Mouse (Mus musculus) heart, embryonic 12.5 days (tissue): ENCODE results near the gene Ubr4. TPM values are rescaled to one million over a fixed set of nuclear protein-coding genes. Genes with fewer than 3 reads are reported as not detected.

Source experiments
- ATAC-seq: fragments of 200-750 bp; cut with Nextera tagmentation; 2 replicates; pipeline ENCODE4 v1.8.0; 2017; ENCODE audit warnings: moderate TSS enrichment, moderate library complexity; ENCODE audit not compliant: insufficient number of reproducible peaks, low FRiP score
- H3K27ac ChIP-seq: fragments of 300-500 bp; sonication (generic); 2 replicates; pipeline ENCODE4 v1.5.1; 2016; ENCODE audit warnings: mild to moderate bottlenecking, moderate library complexity; ENCODE audit not compliant: poor library complexity, severe bottlenecking
- H3K27me3 ChIP-seq: fragments of 300-500 bp; sonication (generic); replicated peaks from 2 replicates; pipeline ENCODE4 v1.6.1; 2016; ENCODE audit warnings: mild to moderate bottlenecking, moderate library complexity
- H3K36me3 ChIP-seq: fragments of 300-500 bp; sonication (generic); 2 replicates; pipeline ENCODE4 v1.6.1; 2016; ENCODE audit warnings: mild to moderate bottlenecking, moderate library complexity
- H3K4me1 ChIP-seq: fragments of 300-500 bp; sonication (generic); replicated peaks from 2 replicates; pipeline ENCODE4 v1.6.1; 2016; ENCODE audit warnings: mild to moderate bottlenecking
- H3K4me2 ChIP-seq: fragments of 300-500 bp; sonication (generic); 2 replicates; pipeline ENCODE4 v1.6.1; 2016; ENCODE audit warnings: mild to moderate bottlenecking, moderate library complexity
- H3K4me3 ChIP-seq: fragments of 300-500 bp; sonication (generic); 2 replicates; pipeline ENCODE4 v1.5.1; 2016; ENCODE audit warnings: mild to moderate bottlenecking
- H3K9ac ChIP-seq: fragments of 300-500 bp; sonication (generic); 2 replicates; pipeline ENCODE4 v1.6.1; 2016; ENCODE audit warnings: mild to moderate bottlenecking, moderate library complexity
- H3K9me3 ChIP-seq: fragments of 300-500 bp; sonication (generic); replicated peaks from 2 replicates; pipeline ENCODE4 v1.6.1; 2016; ENCODE audit warnings: mild to moderate bottlenecking, moderate library complexity
- WGBS: fragments of 180-500 bp; shearing (Covaris S2); methylation state at CpG from one replicate; pipeline ENCODE4 v1.1.7; 2016; 5-methylcytosine and 5-hydroxymethylcytosine counted together
- polyA plus RNA-seq: library from polyadenylated mRNA; unstranded; fragments of >200 nt; fragmentation: Nextera tagmentation; extraction: Ambion mirVana; gene quantifications from 2 replicates; pipeline ENCODE4 v1.2.1, GENCODE M21; 2016

Gene Ubr4
- polyA plus RNA-seq, 1 experiment from 2014 or later: 64.9 TPM

- no peak overlapping the region for H3K4me3 ChIP-seq
- H3K4me1 ChIP-seq: peaks cover 22% of the 10 kb centered on the region
- no peaks in the 10 kb centered on the region for H3K27me3 ChIP-seq
- H3K9ac ChIP-seq: no peak overlapping the region
- no peak overlapping the region for H3K4me2 ChIP-seq
- ATAC-seq: no peak
- peaks cover 99% of the 10 kb centered on the region for H3K36me3 ChIP-seq
- no peak overlapping the region for H3K27ac ChIP-seq
- WGBS: 88% methylated on average over 15 of the region's 15 CpGs
- no peaks in the 10 kb centered on the region for H3K9me3 ChIP-seq
These were observed 107.6 kb downstream of the Ubr4 start for GRCm38 (mm10) chr4:139459970-139460369.

GRCm38 (mm10) chr4:139464163-139464562 is 111.8 kb downstream of the Ubr4 start:
- H3K9ac ChIP-seq: no peak overlapping the region

GRCm38 (mm10) chr4:139466541-139466940 is 114.1 kb downstream of the Ubr4 start:
- H3K9ac ChIP-seq: no peak overlapping the region
- no peaks in the 10 kb centered on the region for H3K9me3 ChIP-seq
- H3K4me2 ChIP-seq: no peak overlapping the region
- WGBS: 89% methylated on average over 6 of the region's 6 CpGs
- H3K36me3 ChIP-seq: peaks cover 99% of the 10 kb centered on the region
- H3K4me1 ChIP-seq: no peaks in the 10 kb centered on the region
- ATAC-seq: no peak
- no peak overlapping the region for H3K27ac ChIP-seq
- no peaks in the 10 kb centered on the region for H3K27me3 ChIP-seq
- H3K4me3 ChIP-seq: no peak overlapping the region

More at GRCm38 (mm10) chr4:139464163-139464562, 111.8 kb downstream of the Ubr4 start:
- H3K4me2 ChIP-seq: no peak overlapping the region
- H3K4me1 ChIP-seq: no peaks in the 10 kb centered on the region
- no peaks in the 10 kb centered on the region for H3K9me3 ChIP-seq
- H3K27ac ChIP-seq: no peak overlapping the region
- no peak for ATAC-seq
- WGBS: 94% methylated on average over 12 of the region's 12 CpGs
- peaks cover 99% of the 10 kb centered on the region for H3K36me3 ChIP-seq
- H3K4me3 ChIP-seq: no peak overlapping the region
- H3K27me3 ChIP-seq: no peaks in the 10 kb centered on the region

- H3K36me3 ChIP-seq: peaks cover 99% of the 10 kb centered on the region
- H3K27me3 ChIP-seq: no peaks in the 10 kb centered on the region
- WGBS: 42% methylated on average over 7 of the region's 7 CpGs
- ATAC-seq: peak; percentile 71
- no peaks in the 10 kb centered on the region for H3K9me3 ChIP-seq
- no peak overlapping the region for H3K27ac ChIP-seq
- H3K9ac ChIP-seq: no peak overlapping the region
- no peak overlapping the region for H3K4me3 ChIP-seq
- no peak overlapping the region for H3K4me2 ChIP-seq
- H3K4me1 ChIP-seq: no peaks in the 10 kb centered on the region
These were observed 117.8 kb downstream of the Ubr4 start for GRCm38 (mm10) chr4:139470198-139470597.

- no peak overlapping the region for H3K27ac ChIP-seq
- H3K9me3 ChIP-seq: no peaks in the 10 kb centered on the region
- no peaks in the 10 kb centered on the region for H3K27me3 ChIP-seq
- H3K4me3 ChIP-seq: no peak overlapping the region
- no peak for ATAC-seq
- peaks cover 17% of the 10 kb centered on the region for H3K4me1 ChIP-seq
- WGBS: 90% methylated on average over 16 of the region's 16 CpGs
- no peak overlapping the region for H3K4me2 ChIP-seq
- no peak overlapping the region for H3K9ac ChIP-seq
- H3K36me3 ChIP-seq: peaks cover 100% of the 10 kb centered on the region
These were observed 124.5 kb downstream of the Ubr4 start for GRCm38 (mm10) chr4:139476663-139477625.

GRCm38 (mm10) chr4:139477983-139478382 is 125.6 kb downstream of the Ubr4 start:
- Histone ChIP-seq H3K9me3 (no peaks in the 10 kb centered on the region), H3K27ac (no peak overlapping the region), H3K27me3 (no peaks in the 10 kb centered on the region), H3K4me1 (peaks cover 17% of the 10 kb centered on the region), H3K36me3 (peaks cover 100% of the 10 kb centered on the region), H3K4me3 (no peak overlapping the region), H3K9ac (no peak overlapping the region), H3K4me2 (no peak overlapping the region)
- WGBS: 79% methylated on average over 2 of the region's 2 CpGs
- ATAC-seq: no peak

GRCm38 (mm10) chr4:139479176-139479575 is 126.8 kb downstream of the Ubr4 start:
- no peaks in the 10 kb centered on the region for H3K9me3 ChIP-seq
- 90% methylated on average over 8 of the region's 8 CpGs for WGBS
- H3K4me3 ChIP-seq: no peak overlapping the region

GRCm38 (mm10) chr4:139481400-139481799 is 129.0 kb downstream of the Ubr4 start:
- ATAC-seq: peak; percentile 64

More at GRCm38 (mm10) chr4:139479176-139479575, 126.8 kb downstream of the Ubr4 start:
- ATAC-seq: no peak
- H3K36me3 ChIP-seq: peaks cover 100% of the 10 kb centered on the region
- peaks cover 17% of the 10 kb centered on the region for H3K4me1 ChIP-seq
- no peak overlapping the region for H3K4me2 ChIP-seq
- H3K9ac ChIP-seq: no peak overlapping the region
- H3K27ac ChIP-seq: no peak overlapping the region
- H3K27me3 ChIP-seq: no peaks in the 10 kb centered on the region

GRCm38 (mm10) chr4:139483461-139484105 is 131.2 kb downstream of the Ubr4 start:
- Histone ChIP-seq H3K4me2 (no peak overlapping the region), H3K9ac (no peak overlapping the region), H3K4me3 (no peak overlapping the region), H3K27ac (no peak overlapping the region), H3K36me3 (peaks cover 99% of the 10 kb centered on the region), H3K9me3 (no peaks in the 10 kb centered on the region), H3K27me3 (no peaks in the 10 kb centered on the region), H3K4me1 (peaks cover 17% of the 10 kb centered on the region)
- ATAC-seq: no peak
- WGBS: 92% methylated on average over 8 of the region's 8 CpGs

More at GRCm38 (mm10) chr4:139481400-139481799, 129.0 kb downstream of the Ubr4 start:
- Histone ChIP-seq H3K4me3 (no peak overlapping the region), H3K4me2 (no peak overlapping the region), H3K27ac (peak overlapping the region; percentile 43; the same call in 1 of the 2 replicates), H3K36me3 (peaks cover 99% of the 10 kb centered on the region), H3K27me3 (no peaks in the 10 kb centered on the region), H3K4me1 (peaks cover 17% of the 10 kb centered on the region), H3K9ac (no peak overlapping the region), H3K9me3 (no peaks in the 10 kb centered on the region)
- WGBS: 35% methylated on average over 1 of the region's 1 CpGs

GRCm38 (mm10) chr4:139484496-139484895 is 132.1 kb downstream of the Ubr4 start:
- WGBS: 81% methylated on average over 7 of the region's 7 CpGs
- H3K4me2 ChIP-seq: no peak overlapping the region
- peaks cover 99% of the 10 kb centered on the region for H3K36me3 ChIP-seq
- no peak overlapping the region for H3K27ac ChIP-seq
- H3K27me3 ChIP-seq: no peaks in the 10 kb centered on the region
- no peak overlapping the region for H3K4me3 ChIP-seq
- no peak for ATAC-seq
- peaks cover 17% of the 10 kb centered on the region for H3K4me1 ChIP-seq
- H3K9ac ChIP-seq: no peak overlapping the region
- no peaks in the 10 kb centered on the region for H3K9me3 ChIP-seq

- no peak overlapping the region for H3K9ac ChIP-seq
- H3K36me3 ChIP-seq: peaks cover 94% of the 10 kb centered on the region
- no peak overlapping the region for H3K4me3 ChIP-seq
- H3K4me2 ChIP-seq: no peak overlapping the region
- 83% methylated on average over 10 of the region's 10 CpGs for whole genome bisulfite sequencing
- H3K27me3 ChIP-seq: no peaks in the 10 kb centered on the region
- H3K27ac ChIP-seq: no peak overlapping the region
- H3K9me3 ChIP-seq: no peaks in the 10 kb centered on the region
- no peak for ATAC-seq
- H3K4me1 ChIP-seq: peaks cover 20% of the 10 kb centered on the region
These were observed 134.7 kb downstream of the Ubr4 start for GRCm38 (mm10) chr4:139487085-139487484.
